Mouse (Mus musculus): ENCODE measurements around the gene Tmem123. TPM values are rescaled to one million over a fixed set of nuclear protein-coding genes. Genes with fewer than 3 reads are reported as not detected.

Gene Tmem123
- total and polyA plus RNA-seq, 3 experiments = 132 to 194 (median 188) TPM

GRCm38 (mm10) chr9:7775986-7776385 is 12.1 kb downstream of the Tmem123 start:
- DNase-seq = no peak

GRCm38 (mm10) chr9:7776940-7777339 is 13.1 kb downstream of the Tmem123 start:
- no peak for DNase-seq

GRCm38 (mm10) chr9:7777652-7778051 is 13.8 kb downstream of the Tmem123 start:
- no peak for DNase-seq

- DNase-seq = no peak
These were observed 14.9 kb downstream of the Tmem123 start for GRCm38 (mm10) chr9:7778771-7779170.

- no peak for DNase-seq
These were observed 15.9 kb downstream of the Tmem123 start for GRCm38 (mm10) chr9:7779786-7780185.

- no peak for DNase-seq
These were observed 16.7 kb downstream of the Tmem123 start for GRCm38 (mm10) chr9:7780250-7781150.

- no peak for DNase-seq
These were observed 20.2 kb downstream of the Tmem123 start for GRCm38 (mm10) chr9:7783823-7784614.

- no peak for DNase-seq
These were observed 20.8 kb downstream of the Tmem123 start for GRCm38 (mm10) chr9:7784615-7785012.

GRCm38 (mm10) chr9:7785396-7785795 is 21.6 kb downstream of the Tmem123 start:
- no peak for DNase-seq

- no peak for DNase-seq
These were observed 22.2 kb downstream of the Tmem123 start for GRCm38 (mm10) chr9:7786086-7786485.

- no peak for DNase-seq
These were observed 24.6 kb downstream of the Tmem123 start for GRCm38 (mm10) chr9:7788411-7788810.

GRCm38 (mm10) chr9:7789764-7790575 is 26.1 kb downstream of the Tmem123 start:
- DNase-seq = no peak

- DNase-seq = no peak
These were observed 26.8 kb downstream of the Tmem123 start for GRCm38 (mm10) chr9:7790580-7791084.

GRCm38 (mm10) chr9:7793561-7793960 is 29.7 kb downstream of the Tmem123 start:
- DNase-seq = no peak

GRCm38 (mm10) chr9:7795581-7795980 is 31.7 kb downstream of the Tmem123 start:
- DNase-seq = no peak

GRCm38 (mm10) chr9:7796129-7796864 is 32.5 kb downstream of the Tmem123 start:
- peak; percentile 26 for DNase-seq

- no peak for DNase-seq
These were observed 33.7 kb downstream of the Tmem123 start for GRCm38 (mm10) chr9:7797542-7797941.

- no peak for DNase-seq
These were observed 34.7 kb downstream of the Tmem123 start for GRCm38 (mm10) chr9:7798555-7798954.

- no peak for DNase-seq
These were observed 41.3 kb downstream of the Tmem123 start for GRCm38 (mm10) chr9:7805101-7805506.

- DNase-seq = no peak
These were observed 58.9 kb downstream of the Tmem123 start for GRCm38 (mm10) chr9:7822758-7823157.

- no peak for DNase-seq
These were observed 61.1 kb downstream of the Tmem123 start for GRCm38 (mm10) chr9:7824916-7825315.

All from adrenal gland, adult 2 months (tissue).